Mouse (Mus musculus) neural tube, embryonic 12.5 days (tissue): ENCODE data around the gene Dtnbp1. TPM values are rescaled to one million over a fixed set of nuclear protein-coding genes. Genes with fewer than 3 reads are reported as not detected.

Source experiments
- ATAC-seq: fragments of 200-750 bp; cut with Nextera tagmentation; 2 replicates; pipeline ENCODE4 v1.8.0; 2017; ENCODE audit warnings: low read depth, mild to moderate bottlenecking, moderate TSS enrichment, moderate library complexity; ENCODE audit not compliant: low FRiP score
- H3K27ac ChIP-seq: fragments of 300-500 bp; sonication (generic); 2 replicates; pipeline ENCODE4 v1.5.1; 2016
- H3K27me3 ChIP-seq: fragments of 300-500 bp; sonication (generic); replicated peaks from 2 replicates; pipeline ENCODE4 v1.6.1; 2016; ENCODE audit warnings: mild to moderate bottlenecking
- H3K36me3 ChIP-seq: fragments of 300-500 bp; sonication (generic); 2 replicates; pipeline ENCODE4 v1.6.1; 2016; ENCODE audit warnings: mild to moderate bottlenecking
- H3K4me1 ChIP-seq: fragments of 300-500 bp; sonication (generic); 2 replicates; pipeline ENCODE4 v1.6.1; 2016
- H3K4me2 ChIP-seq: fragments of 300-500 bp; sonication (generic); replicated peaks from 2 replicates; pipeline ENCODE4 v1.6.1; 2016; ENCODE audit warnings: mild to moderate bottlenecking
- H3K4me3 ChIP-seq: fragments of 300-500 bp; sonication (generic); 2 replicates; pipeline ENCODE4 v1.5.1; 2016
- H3K9ac ChIP-seq: fragments of 300-500 bp; sonication (generic); 2 replicates; pipeline ENCODE4 v1.6.1; 2016; ENCODE audit warnings: mild to moderate bottlenecking
- H3K9me3 ChIP-seq: fragments of 300-500 bp; sonication (generic); 2 replicates; pipeline ENCODE4 v1.6.1; 2016; ENCODE audit warnings: mild to moderate bottlenecking
- WGBS: fragments of 180-500 bp; shearing (Covaris S2); methylation state at CpG from one replicate; pipeline ENCODE4 v1.1.7; 2016; 5-methylcytosine and 5-hydroxymethylcytosine counted together
- polyA plus RNA-seq: library from polyadenylated mRNA; unstranded; fragments of >200 nt; fragmentation: Nextera tagmentation; extraction: Ambion mirVana; gene quantifications from 2 replicates; pipeline ENCODE4 v1.2.1, GENCODE M21; 2016

Dtnbp1 gene
- polyA plus RNA-seq, 1 experiment from 2014 or later, result 91.1 TPM

GRCm38 (mm10) chr13:44999211-44999610 lies 2.7 kb downstream of the Dtnbp1 start:
- no peaks in the 10 kb centered on the region for H3K36me3 ChIP-seq
- H3K27me3 ChIP-seq, result no peaks in the 10 kb centered on the region
- peaks cover 7% of the 10 kb centered on the region for H3K4me1 ChIP-seq
- H3K9ac ChIP-seq, result no peak overlapping the region
- no peak overlapping the region for H3K4me2 ChIP-seq
- H3K27ac ChIP-seq, result no peak overlapping the region
- H3K9me3 ChIP-seq, result no peaks in the 10 kb centered on the region
- no peak for ATAC-seq
- 92% methylated on average over 12 of the region's 12 CpGs for WGBS
- no peak overlapping the region for H3K4me3 ChIP-seq

GRCm38 (mm10) chr13:44996339-44996738 lies 5.6 kb downstream of the Dtnbp1 start:
- Histone ChIP-seq H3K9ac (no peak overlapping the region), H3K27me3 (no peaks in the 10 kb centered on the region), H3K4me2 (no peak overlapping the region), H3K27ac (no peak overlapping the region), H3K4me3 (no peak overlapping the region), H3K9me3 (no peaks in the 10 kb centered on the region), H3K4me1 (no peaks in the 10 kb centered on the region; the same call in 1 of the 2 replicates), H3K36me3 (no peaks in the 10 kb centered on the region)
- 85% methylated on average over 5 of the region's 5 CpGs for WGBS
- no peak for ATAC-seq

GRCm38 (mm10) chr13:44992550-44993205 lies 9.3 kb downstream of the Dtnbp1 start:
- Histone ChIP-seq H3K36me3 (peaks cover 4% of the 10 kb centered on the region; the same call in 1 of the 2 replicates), H3K9ac (no peak overlapping the region), H3K27me3 (no peaks in the 10 kb centered on the region), H3K4me3 (no peak overlapping the region), H3K4me2 (no peak overlapping the region), H3K4me1 (no peaks in the 10 kb centered on the region), H3K9me3 (no peaks in the 10 kb centered on the region), H3K27ac (no peak overlapping the region)
- ATAC-seq, result no peak
- WGBS, result 94% methylated on average over 10 of the region's 10 CpGs

- H3K9me3 ChIP-seq, result no peaks in the 10 kb centered on the region
- peaks cover 7% of the 10 kb centered on the region; the same call in 1 of the 2 replicates for H3K36me3 ChIP-seq
- no peak overlapping the region for H3K9ac ChIP-seq
- H3K4me1 ChIP-seq, result no peaks in the 10 kb centered on the region
- no peak overlapping the region for H3K4me3 ChIP-seq
- 81% methylated on average over 4 of the region's 4 CpGs for WGBS
- H3K27ac ChIP-seq, result no peak overlapping the region
- ATAC-seq, result no peak
- no peak overlapping the region for H3K4me2 ChIP-seq
- no peaks in the 10 kb centered on the region for H3K27me3 ChIP-seq
Observed at GRCm38 (mm10) chr13:44991936-44992335, 10.0 kb downstream of the Dtnbp1 start.

GRCm38 (mm10) chr13:44990073-44990682 lies 11.8 kb downstream of the Dtnbp1 start:
- no peak for ATAC-seq
- WGBS, result 96% methylated on average over 7 of the region's 7 CpGs
- Histone ChIP-seq H3K4me2 (no peak overlapping the region), H3K9me3 (no peaks in the 10 kb centered on the region), H3K9ac (no peak overlapping the region), H3K27me3 (no peaks in the 10 kb centered on the region), H3K36me3 (peaks cover 7% of the 10 kb centered on the region; the same call in 1 of the 2 replicates), H3K4me3 (no peak overlapping the region), H3K4me1 (no peaks in the 10 kb centered on the region), H3K27ac (no peak overlapping the region)

- ATAC-seq, result no peak
- WGBS, result 80% methylated on average over 2 of the region's 2 CpGs
Observed at GRCm38 (mm10) chr13:44986352-44986751, 15.6 kb downstream of the Dtnbp1 start.

GRCm38 (mm10) chr13:44985321-44985720 lies 16.6 kb downstream of the Dtnbp1 start:
- H3K4me2 ChIP-seq, result no peak overlapping the region
- H3K27me3 ChIP-seq, result no peaks in the 10 kb centered on the region
- peaks cover 10% of the 10 kb centered on the region; the same call in 1 of the 2 replicates for H3K36me3 ChIP-seq
- no peak overlapping the region for H3K9ac ChIP-seq
- H3K9me3 ChIP-seq, result no peaks in the 10 kb centered on the region
- H3K4me1 ChIP-seq, result no peaks in the 10 kb centered on the region
- no peak overlapping the region for H3K4me3 ChIP-seq
- ATAC-seq, result no peak
- H3K27ac ChIP-seq, result no peak overlapping the region
- 86% methylated on average over 2 of the region's 2 CpGs for WGBS

More at GRCm38 (mm10) chr13:44986352-44986751, 15.6 kb downstream of the Dtnbp1 start:
- Histone ChIP-seq H3K4me3 (no peak overlapping the region), H3K9me3 (no peaks in the 10 kb centered on the region), H3K27me3 (no peaks in the 10 kb centered on the region), H3K4me2 (no peak overlapping the region), H3K36me3 (peaks cover 12% of the 10 kb centered on the region; the same call in 1 of the 2 replicates), H3K4me1 (no peaks in the 10 kb centered on the region), H3K27ac (no peak overlapping the region), H3K9ac (no peak overlapping the region)

GRCm38 (mm10) chr13:44983635-44984401 lies 18.1 kb downstream of the Dtnbp1 start:
- no peaks in the 10 kb centered on the region for H3K4me1 ChIP-seq

GRCm38 (mm10) chr13:44982799-44983198 lies 19.1 kb downstream of the Dtnbp1 start:
- Histone ChIP-seq H3K4me3 (no peak overlapping the region), H3K36me3 (peaks cover 8% of the 10 kb centered on the region; the same call in 1 of the 2 replicates), H3K4me2 (no peak overlapping the region), H3K27me3 (no peaks in the 10 kb centered on the region), H3K9ac (no peak overlapping the region), H3K4me1 (no peaks in the 10 kb centered on the region), H3K9me3 (no peaks in the 10 kb centered on the region), H3K27ac (no peak overlapping the region)
- 87% methylated on average over 7 of the region's 7 CpGs for WGBS
- ATAC-seq, result no peak

More at GRCm38 (mm10) chr13:44983635-44984401, 18.1 kb downstream of the Dtnbp1 start:
- no peak for ATAC-seq
- WGBS, result 92% methylated on average over 5 of the region's 5 CpGs
- no peak overlapping the region for H3K27ac ChIP-seq
- H3K9me3 ChIP-seq, result no peaks in the 10 kb centered on the region
- no peak overlapping the region for H3K4me3 ChIP-seq
- no peaks in the 10 kb centered on the region for H3K27me3 ChIP-seq
- H3K9ac ChIP-seq, result no peak overlapping the region
- H3K36me3 ChIP-seq, result peaks cover 8% of the 10 kb centered on the region; the same call in 1 of the 2 replicates
- H3K4me2 ChIP-seq, result no peak overlapping the region

GRCm38 (mm10) chr13:44979433-44979832 lies 22.5 kb downstream of the Dtnbp1 start:
- 0 out of 2 replicates have a peak, but pooled peaks cover 4% of the 10 kb centered on the region for H3K36me3 ChIP-seq
- no peak overlapping the region for H3K4me3 ChIP-seq
- no peaks in the 10 kb centered on the region for H3K27me3 ChIP-seq
- no peak overlapping the region for H3K9ac ChIP-seq
- 90% methylated on average over 7 of the region's 7 CpGs for WGBS
- no peak overlapping the region for H3K27ac ChIP-seq
- H3K4me1 ChIP-seq, result no peaks in the 10 kb centered on the region
- no peaks in the 10 kb centered on the region for H3K9me3 ChIP-seq
- H3K4me2 ChIP-seq, result no peak overlapping the region
- no peak for ATAC-seq

- H3K4me1 ChIP-seq, result no peaks in the 10 kb centered on the region
- no peaks in the 10 kb centered on the region for H3K9me3 ChIP-seq
- H3K36me3 ChIP-seq, result 0 out of 2 replicates have a peak, but pooled peaks cover under 1% of the 10 kb centered on the region
- 73% methylated on average over 2 of the region's 2 CpGs for WGBS
- H3K9ac ChIP-seq, result no peak overlapping the region
- H3K4me2 ChIP-seq, result no peak overlapping the region
- H3K4me3 ChIP-seq, result no peak overlapping the region
- H3K27ac ChIP-seq, result no peak overlapping the region
- H3K27me3 ChIP-seq, result no peaks in the 10 kb centered on the region
- no peak for ATAC-seq
Observed at GRCm38 (mm10) chr13:44977483-44978141, 24.3 kb downstream of the Dtnbp1 start.

- 51% methylated on average over 2 of the region's 2 CpGs for WGBS
- no peak overlapping the region for H3K9ac ChIP-seq
- no peaks in the 10 kb centered on the region for H3K9me3 ChIP-seq
- H3K27ac ChIP-seq, result no peak overlapping the region
- H3K4me2 ChIP-seq, result no peak overlapping the region
- ATAC-seq, result 0 out of 2 replicates have a peak, but pooled peaks have one; percentile 7
- H3K4me1 ChIP-seq, result no peaks in the 10 kb centered on the region
- no peaks in the 10 kb centered on the region for H3K27me3 ChIP-seq
- no peak overlapping the region for H3K4me3 ChIP-seq
- H3K36me3 ChIP-seq, result no peaks in the 10 kb centered on the region
Observed at GRCm38 (mm10) chr13:44977059-44977458, 24.9 kb downstream of the Dtnbp1 start.
